Mouse (Mus musculus) CD8-positive naive resting alpha-beta T cell, adult 2 months (primary cell): Measurements from ENCODE around the gene Pcbp4.

ENCODE experiments used
- DNase-seq, 2 experiments: peaks; one replicate each; pipeline ENCODE4 v3.0.0; 2022; ENCODE audit warnings: low read depth in 2 of 2, low spot score in 2 of 2

Gene Pcbp4

GRCm38 (mm10) chr9:106444836-106445235 is 8.3 kb upstream of the Pcbp4 start:
- no peak for DNase-seq

- DNase-seq, result peak; percentile 48 to 53
These were observed 5.7 kb upstream of the Pcbp4 start, which contains the start of the genes Abhd14b and Abhd14a for GRCm38 (mm10) chr9:106447348-106447747. Gene Abhd14b, plus strand, starts transcription at chr9:106447459. Gene Abhd14a, minus strand, starts transcription at chr9:106447678.

GRCm38 (mm10) chr9:106447951-106448350 is 5.1 kb upstream of the Pcbp4 start:
- DNase-seq, result no peak

- DNase-seq, result peak; percentile 35 to 64
These were observed 4.5 kb upstream of the Pcbp4 start for GRCm38 (mm10) chr9:106448498-106449031.

GRCm38 (mm10) chr9:106449947-106450346 is 3.1 kb upstream of the Pcbp4 start:
- DNase-seq, result no peak

GRCm38 (mm10) chr9:106450661-106451060 is 2.4 kb upstream of the Pcbp4 start:
- DNase-seq, result no peak

- DNase-seq, result no peak
These were observed 1.8 kb upstream of the Pcbp4 start for GRCm38 (mm10) chr9:106451298-106451697.

GRCm38 (mm10) chr9:106451899-106452298 is 1.2 kb upstream of the Pcbp4 start:
- no peak for DNase-seq

GRCm38 (mm10) chr9:106452351-106452750 is 740 bp upstream of the Pcbp4 start:
- no peak for DNase-seq

GRCm38 (mm10) chr9:106452821-106453220 is 270 bp upstream of the Pcbp4 start:
- DNase-seq, result no peak

GRCm38 (mm10) chr9:106454071-106454761 is 1.1 kb downstream of the Pcbp4 start:
- DNase-seq, result no peak

GRCm38 (mm10) chr9:106454888-106455681 is 2.0 kb downstream of the Pcbp4 start:
- DNase-seq, result no peak

GRCm38 (mm10) chr9:106456325-106457162 is 3.5 kb downstream of the Pcbp4 start:
- no peak for DNase-seq

GRCm38 (mm10) chr9:106457163-106457559 is 4.1 kb downstream of the Pcbp4 start:
- no peak for DNase-seq

- no peak for DNase-seq
These were observed 4.8 kb downstream of the Pcbp4 start for GRCm38 (mm10) chr9:106457920-106458319.

GRCm38 (mm10) chr9:106459946-106460345 is 6.9 kb downstream of the Pcbp4 start:
- DNase-seq, result no peak

GRCm38 (mm10) chr9:106460401-106461025 is 7.4 kb downstream of the Pcbp4 start:
- DNase-seq, result no peak

- DNase-seq, result no peak
These were observed 7.9 kb downstream of the Pcbp4 start for GRCm38 (mm10) chr9:106461026-106461415.

- no peak for DNase-seq
These were observed 8.7 kb downstream of the Pcbp4 start for GRCm38 (mm10) chr9:106461641-106462429.

- no peak for DNase-seq
These were observed 9.3 kb downstream of the Pcbp4 start for GRCm38 (mm10) chr9:106462430-106462800.
